Comparison of ENCODE assay signal across 24 mouse cellular contexts in the genomic region with DNA sequence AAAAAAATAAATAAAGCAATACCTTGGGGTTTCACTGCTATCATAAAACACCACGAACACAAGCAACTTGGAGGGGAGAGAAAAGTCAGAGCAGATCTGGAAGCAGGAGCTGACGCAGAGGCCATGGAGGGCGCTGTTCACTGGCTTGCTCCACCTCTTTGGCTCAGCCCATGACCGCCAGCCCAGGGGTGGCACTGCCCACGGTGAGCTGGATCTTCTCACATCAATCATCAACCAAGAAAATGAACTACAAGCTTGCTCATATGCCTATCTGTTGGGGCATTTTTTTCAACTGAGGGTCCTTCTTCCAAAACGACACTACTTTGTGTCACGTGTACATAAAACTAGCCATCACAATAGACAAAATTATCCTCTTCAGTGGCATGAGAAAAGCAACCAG. TPM values are rescaled to one million over a fixed set of nuclear protein-coding genes. Genes with fewer than 3 reads are reported as not detected.
"Had no signal": no experiment of that assay in that cellular context is flagged by ENCODE, and none has a peak within 500 bp of the region (broad histone marks: within the 10 kb centered on the region; RNA-seq: fewer than 3 reads in every experiment).

No protein-coding gene starts in this region.

- H3K9ac ChIP-seq: limb, embryonic 13.5 days; liver, embryonic 14.5 days; liver, postnatal 0 days; lung, embryonic 14.5 days; midbrain, embryonic 13.5 days; neural tube, embryonic 13.5 days had no signal

- H3K9me3 ChIP-seq: limb, embryonic 10.5 days; limb, embryonic 13.5 days; megakaryocyte, embryonic 14.5 days; midbrain, embryonic 10.5 days; midbrain, embryonic 13.5 days; neural tube, embryonic 13.5 days had no signal

- ATAC-seq: inflammation-experienced regulatory T-cells, adult 6 months; intestine, embryonic 16.5 days; liver, postnatal 0 days; lung, postnatal 0 days; midbrain, embryonic 13.5 days; midbrain, embryonic 16.5 days had no signal

- H3K27me3 ChIP-seq: limb, embryonic 13.5 days; megakaryocyte, embryonic 14.5 days; midbrain, embryonic 13.5 days; neural tube, embryonic 13.5 days had no signal

- H3K4me2 ChIP-seq: limb, embryonic 13.5 days; lung, embryonic 14.5 days; midbrain, embryonic 13.5 days; neural tube, embryonic 13.5 days had no signal

- DNase-seq: layer of hippocampus, adult 9-11 months; liver; liver, postnatal 0 days; lung, embryonic 14.5 days; retina, postnatal 1 day; right cerebral cortex, postnatal 25 days; thymus, adult 18-20 months; thymus, postnatal 4 days had no signal

- H3K27ac ChIP-seq: layer of hippocampus, adult 2 months; limb, embryonic 10.5 days; limb, embryonic 13.5 days; liver, embryonic 14.5 days; midbrain, embryonic 10.5 days; midbrain, embryonic 13.5 days; neural tube, embryonic 13.5 days had no signal

- H3K4me1 ChIP-seq: limb, embryonic 10.5 days; limb, embryonic 13.5 days; midbrain, embryonic 10.5 days; midbrain, embryonic 13.5 days; neural tube, embryonic 13.5 days had no signal

- H3K4me3 ChIP-seq: layer of hippocampus, adult 2 months; limb, embryonic 10.5 days; limb, embryonic 13.5 days; megakaryocyte, embryonic 14.5 days; midbrain, embryonic 10.5 days; midbrain, embryonic 13.5 days; myocyte; neural tube, embryonic 13.5 days had no signal

RNA-seq across cellular contexts. Expression of gene Tph2, which starts 41.8 kb away (rescaled TPM):
- total RNA-seq: monocyte, adult 5-6 weeks; neutrophil, adult 5-6 weeks had no signal
- polyA plus RNA-seq: inflammation-experienced regulatory T-cells, adult 6 months; intestine, embryonic 16.5 days; large intestine, adult 2 months; limb, embryonic 10.5 days; liver, embryonic 14.5 days; liver, postnatal 0 days had no signal
